Mouse (Mus musculus): ENCODE data around the gene D11Wsu47e. TPM values are rescaled to one million over a fixed set of nuclear protein-coding genes. Genes with fewer than 3 reads are reported as not detected.
A peak's percentile ranks its signal among the peaks of the same experiment; 100 is the strongest.

D11Wsu47e gene
- polyA plus RNA-seq, 1 experiment from 2014 or later: 24.3 TPM

DNA sequence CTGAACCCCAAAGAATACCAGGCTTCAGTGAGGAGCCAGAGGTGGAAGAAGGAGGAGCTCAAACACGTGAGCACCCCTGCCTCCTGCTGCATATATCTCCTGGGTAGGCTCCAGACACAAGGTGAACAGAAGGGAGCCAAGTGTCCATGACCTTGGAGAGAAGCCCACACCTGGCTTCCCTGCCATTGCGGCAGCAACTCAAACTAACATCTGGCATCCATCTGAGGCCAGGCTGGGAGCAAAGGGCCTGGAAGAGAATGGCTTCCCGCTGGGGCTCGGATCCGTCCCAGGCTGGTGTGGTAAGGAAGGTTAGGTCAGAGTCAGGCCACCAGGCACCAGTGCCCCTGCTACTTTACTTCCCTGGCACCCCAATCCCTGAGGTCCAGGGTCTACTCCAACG is 43.8 kb downstream of the D11Wsu47e start:
- Histone ChIP-seq H3K27ac (replicated peaks) (no peak overlapping the region), H3K36me3 (peaks cover 45% of the 10 kb centered on the region), H3K27me3 (no peaks in the 10 kb centered on the region), H3K4me2 (replicated peaks) (no peak overlapping the region), H3K9ac (replicated peaks) (no peak overlapping the region), H3K9me3 (no peaks in the 10 kb centered on the region), H3K4me1 (peaks cover 24% of the 10 kb centered on the region), H3K4me3 (no peak overlapping the region)
- no peak for ATAC-seq (ENCODE audit: low FRiP score, low read depth)
- 67% methylated on average over 6 of the region's 6 CpGs for WGBS

DNA sequence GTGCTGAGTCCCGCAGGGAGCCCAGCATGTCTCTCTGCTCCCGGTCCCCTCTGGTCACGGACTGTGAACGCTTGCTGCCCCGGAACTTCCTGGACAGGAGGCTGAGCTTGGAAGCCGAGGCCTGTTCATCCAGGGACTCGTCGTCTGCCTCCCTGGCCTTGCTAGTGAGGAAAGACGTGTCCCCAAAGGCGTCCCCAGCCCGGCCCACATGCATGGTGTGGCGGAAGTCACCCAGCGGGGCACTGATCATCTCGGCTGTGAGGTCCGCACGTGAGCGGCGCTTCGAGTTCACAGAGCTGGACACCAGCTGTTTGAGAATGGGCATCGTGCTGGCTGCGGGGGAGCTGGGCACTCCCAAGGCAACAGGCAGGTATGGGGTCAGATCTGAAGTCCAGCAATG is 45.0 kb downstream of the D11Wsu47e start:
- no peak for ATAC-seq (ENCODE audit: low FRiP score, low read depth)
- Histone ChIP-seq H3K36me3 (peaks cover 45% of the 10 kb centered on the region), H3K9ac (replicated peaks) (no peak overlapping the region), H3K9me3 (no peaks in the 10 kb centered on the region), H3K27me3 (no peaks in the 10 kb centered on the region), H3K4me3 (no peak overlapping the region), H3K4me2 (replicated peaks) (no peak overlapping the region), H3K4me1 (peaks cover 35% of the 10 kb centered on the region), H3K27ac (replicated peaks) (no peak overlapping the region)
- 83% methylated on average over 21 of the region's 21 CpGs for WGBS

DNA sequence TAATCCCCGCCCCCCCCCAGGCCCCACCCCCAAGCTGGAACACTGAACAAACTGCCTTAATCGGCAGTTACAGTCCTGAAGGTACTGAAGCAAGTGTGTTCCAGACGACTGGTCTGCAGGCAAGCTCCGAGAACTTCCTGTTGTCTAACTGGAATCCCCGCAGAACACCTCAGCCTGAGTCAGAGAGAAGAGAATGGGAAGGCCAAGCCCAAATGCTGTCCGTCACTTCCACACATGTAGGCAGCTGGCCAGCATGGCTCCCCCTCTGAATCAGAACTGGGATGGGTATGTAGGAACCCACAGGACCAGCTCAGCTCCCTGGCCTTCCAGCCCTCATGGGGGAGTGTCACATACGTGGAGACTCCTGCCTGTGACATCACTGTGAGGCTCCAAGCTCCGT is 45.7 kb downstream of the D11Wsu47e start:
- H3K4me3 ChIP-seq: no peak overlapping the region
- ATAC-seq (ENCODE audit: low FRiP score, low read depth): no peak
- H3K36me3 ChIP-seq: peaks cover 41% of the 10 kb centered on the region
- H3K4me2 ChIP-seq (replicated peaks): no peak overlapping the region
- H3K27me3 ChIP-seq: no peaks in the 10 kb centered on the region
- H3K9me3 ChIP-seq: no peaks in the 10 kb centered on the region
- no peak overlapping the region for H3K27ac ChIP-seq (replicated peaks)
- WGBS: 73% methylated on average over 8 of the region's 8 CpGs
- H3K9ac ChIP-seq (replicated peaks): no peak overlapping the region
- H3K4me1 ChIP-seq: peaks cover 41% of the 10 kb centered on the region

DNA sequence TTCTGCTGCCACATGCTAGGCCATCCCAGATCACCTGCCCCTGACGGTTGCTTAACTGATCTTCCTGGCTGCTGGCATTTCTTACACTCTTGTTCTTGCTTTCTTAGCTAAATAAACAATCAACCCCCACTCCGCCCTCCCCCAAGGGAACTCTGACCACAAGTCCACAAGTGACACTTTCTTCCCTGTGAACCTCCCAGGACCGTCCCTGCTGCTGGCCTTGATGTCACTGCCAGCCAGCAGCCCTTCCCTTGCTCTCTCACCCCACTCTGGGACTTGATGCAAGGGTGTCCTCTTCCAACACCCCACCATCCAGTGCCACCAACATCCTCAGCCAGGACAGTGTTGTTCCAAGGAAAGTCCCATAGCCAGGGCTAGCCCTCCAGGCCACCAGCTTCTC is 46.7 kb downstream of the D11Wsu47e start:
- Histone ChIP-seq H3K4me1 (peaks cover 43% of the 10 kb centered on the region), H3K9me3 (no peaks in the 10 kb centered on the region), H3K9ac (replicated peaks) (no peak overlapping the region), H3K4me2 (replicated peaks) (no peak overlapping the region), H3K4me3 (no peak overlapping the region), H3K27me3 (no peaks in the 10 kb centered on the region), H3K36me3 (peaks cover 36% of the 10 kb centered on the region), H3K27ac (replicated peaks) (no peak overlapping the region)
- no peak for ATAC-seq (ENCODE audit: low FRiP score, low read depth)
- WGBS: 85% methylated on average over 3 of the region's 3 CpGs

DNA sequence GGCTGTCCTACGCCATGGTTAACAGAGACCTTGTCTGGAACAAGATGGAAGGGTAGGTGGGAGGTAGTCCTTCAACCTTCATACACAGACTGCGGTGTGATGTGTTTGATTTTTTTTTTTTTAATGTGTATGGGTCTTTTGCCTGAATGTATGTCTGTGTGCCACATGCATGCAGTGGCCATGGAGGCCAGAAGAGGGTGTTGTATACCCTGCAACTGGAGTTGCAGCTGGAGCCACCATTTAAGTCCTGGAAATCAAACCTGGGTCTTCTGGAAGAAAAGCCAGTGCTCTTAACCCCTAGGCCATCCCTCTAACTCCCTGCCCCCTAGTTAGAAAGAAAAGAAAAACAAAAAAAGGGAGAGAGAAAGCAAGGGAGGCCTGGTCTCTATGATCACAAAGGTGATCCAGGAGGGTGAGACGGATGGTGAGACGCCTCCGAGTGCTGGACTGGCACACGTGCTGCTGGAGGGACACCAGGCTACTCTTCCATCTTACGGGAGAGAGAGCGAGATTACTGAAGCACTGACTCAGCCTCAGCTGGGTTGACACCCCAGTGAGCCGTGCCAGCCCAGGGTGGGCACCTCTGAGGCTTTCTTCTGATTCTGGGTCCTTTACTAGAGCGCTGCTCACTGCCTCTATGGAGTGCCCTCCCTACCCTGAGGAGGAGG is 47.9 kb downstream of the D11Wsu47e start:
- Histone ChIP-seq H3K27ac (replicated peaks) (no peak overlapping the region), H3K4me2 (replicated peaks) (no peak overlapping the region), H3K9me3 (no peaks in the 10 kb centered on the region), H3K4me3 (no peak overlapping the region), H3K9ac (replicated peaks) (no peak overlapping the region), H3K27me3 (no peaks in the 10 kb centered on the region), H3K4me1 (peaks cover 43% of the 10 kb centered on the region), H3K36me3 (peaks cover 25% of the 10 kb centered on the region)
- no peak for ATAC-seq (ENCODE audit: low FRiP score, low read depth)
- 93% methylated on average over 10 of the region's 10 CpGs for WGBS

DNA sequence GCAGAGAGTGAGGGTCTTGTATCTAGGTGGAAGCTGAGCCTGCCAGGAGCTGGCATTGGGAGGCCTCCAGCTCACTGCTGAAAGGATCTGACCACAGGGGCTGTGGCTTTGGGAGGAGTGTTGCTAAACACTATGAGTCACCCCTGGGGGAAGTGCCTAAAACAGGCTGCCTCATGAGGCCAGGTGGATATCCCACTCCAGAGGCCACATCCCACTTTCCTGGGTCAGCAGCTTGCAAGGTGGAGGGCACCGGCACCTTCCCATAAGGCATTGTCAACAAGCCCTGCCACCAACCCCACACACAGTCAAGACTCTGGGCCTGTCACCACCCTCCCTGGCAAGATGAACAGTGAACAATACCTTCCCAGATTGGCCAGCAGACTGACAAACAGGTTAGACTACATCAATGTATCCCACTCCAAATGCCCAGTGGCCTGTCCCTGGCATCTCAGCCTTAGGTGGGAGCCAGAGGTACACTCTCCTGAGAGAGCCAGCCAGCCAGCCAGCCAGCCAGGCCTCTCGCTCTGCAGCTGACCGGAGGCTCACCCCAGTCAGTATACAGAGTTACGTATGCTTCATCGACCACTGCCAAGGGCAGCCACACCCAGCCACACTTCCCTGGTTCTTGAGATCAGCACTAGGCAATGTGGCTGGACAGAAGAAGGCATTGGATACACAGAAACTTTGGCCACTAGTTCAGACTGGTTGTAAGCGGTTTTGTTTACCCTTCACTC is 49.6 kb downstream of the D11Wsu47e start:
- Histone ChIP-seq H3K27me3 (no peaks in the 10 kb centered on the region), H3K9me3 (no peaks in the 10 kb centered on the region), H3K4me3 (no peak overlapping the region), H3K27ac (replicated peaks) (0 out of 2 replicates have a peak overlapping the region, but pooled peaks have one; percentile 20), H3K36me3 (peaks cover 10% of the 10 kb centered on the region), H3K9ac (replicated peaks) (peak overlapping the region; percentile 20; the same call in 1 of the 2 replicates), H3K4me2 (replicated peaks) (no peak overlapping the region), H3K4me1 (peaks cover 53% of the 10 kb centered on the region)
- WGBS: 65% methylated on average over 6 of the region's 6 CpGs
- ATAC-seq (ENCODE audit: low FRiP score, low read depth): no peak

DNA sequence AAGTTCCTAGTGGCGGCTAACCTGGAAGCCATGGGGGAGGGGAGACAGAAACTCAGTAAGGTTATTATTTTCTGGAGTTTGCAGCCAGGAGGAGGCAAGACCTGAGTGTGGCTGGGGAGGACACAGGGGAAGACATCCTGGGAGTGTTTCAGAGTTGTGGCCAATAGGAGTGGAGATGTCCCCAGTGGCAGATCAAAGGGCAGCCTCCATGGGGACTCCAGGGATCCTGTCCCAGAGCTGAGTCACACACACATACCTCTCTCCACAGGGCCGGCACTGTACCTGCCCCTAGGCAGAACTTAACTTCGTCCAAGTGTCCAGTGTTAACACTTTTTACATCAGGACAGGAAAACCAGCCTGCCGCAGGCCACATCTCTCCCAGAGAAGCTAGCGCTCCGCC is 50.9 kb downstream of the D11Wsu47e start:
- no peak overlapping the region for H3K4me2 ChIP-seq (replicated peaks)
- H3K9me3 ChIP-seq: no peaks in the 10 kb centered on the region
- H3K9ac ChIP-seq (replicated peaks): no peak overlapping the region
- no peaks in the 10 kb centered on the region for H3K27me3 ChIP-seq
- no peak for ATAC-seq (ENCODE audit: low FRiP score, low read depth)
- 0 out of 2 replicates have a peak overlapping the region, but pooled peaks have one; percentile 20 for H3K27ac ChIP-seq (replicated peaks)
- H3K4me3 ChIP-seq: no peak overlapping the region
- WGBS: 81% methylated on average over 6 of the region's 6 CpGs
- H3K4me1 ChIP-seq: peaks cover 62% of the 10 kb centered on the region
- H3K36me3 ChIP-seq: 0 out of 2 replicates have a peak, but pooled peaks cover 4% of the 10 kb centered on the region

DNA sequence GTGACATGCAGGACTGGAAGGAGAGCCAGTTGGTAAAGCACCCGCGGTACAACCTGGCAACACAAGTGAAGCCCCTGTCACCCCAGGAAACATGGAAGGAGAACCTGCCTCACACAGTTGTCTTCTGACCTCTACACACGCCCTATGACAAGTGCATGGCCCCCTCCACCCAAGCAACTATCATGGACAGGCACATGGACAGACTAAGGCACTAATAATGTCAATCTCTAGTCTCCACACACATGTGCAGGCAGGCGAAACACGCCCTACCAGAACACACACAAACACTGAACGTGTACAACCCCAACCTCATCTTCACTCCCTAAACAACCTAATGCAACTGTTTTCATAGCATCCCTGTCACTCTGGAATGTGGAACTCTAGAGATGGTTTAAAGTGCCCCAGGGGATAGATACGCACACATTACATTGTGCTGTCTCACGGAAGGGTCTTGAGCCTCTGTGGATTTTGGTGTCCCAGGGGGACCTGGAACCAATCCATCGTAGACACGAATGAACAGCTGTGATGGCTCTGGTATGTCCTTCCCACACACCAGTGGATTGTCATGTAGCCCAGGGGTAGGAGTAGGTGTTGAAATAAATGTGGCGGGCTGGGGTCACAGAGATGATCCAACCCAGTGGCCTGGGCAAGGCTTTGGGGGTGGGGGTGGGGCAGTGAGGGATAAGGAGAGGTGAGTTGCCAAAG is 52.8 kb downstream of the D11Wsu47e start:
- 82% methylated on average over 11 of the region's 11 CpGs for WGBS
- H3K4me1 ChIP-seq: peaks cover 57% of the 10 kb centered on the region
- no peak for ATAC-seq (ENCODE audit: low FRiP score, low read depth)

DNA sequence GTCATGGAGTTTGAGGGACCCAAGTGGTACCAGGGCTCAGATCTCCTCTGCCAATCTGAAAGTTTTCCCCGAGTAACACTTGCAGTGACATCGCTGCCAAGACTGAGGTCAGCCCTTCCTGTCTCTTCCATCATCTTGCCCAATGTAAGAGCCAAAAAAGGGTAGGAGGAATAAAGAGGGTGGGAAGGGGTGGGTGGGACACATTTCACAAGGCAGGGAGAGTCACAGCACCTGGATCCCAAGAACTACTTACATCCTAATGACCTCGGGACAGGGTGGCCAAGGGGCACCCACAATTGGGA is 53.3 kb downstream of the D11Wsu47e start:
- 87% methylated on average over 3 of the region's 3 CpGs for whole genome bisulfite sequencing
- Histone ChIP-seq H3K9ac (replicated peaks) (no peak overlapping the region), H3K36me3 (peaks cover 15% of the 10 kb centered on the region), H3K9me3 (no peaks in the 10 kb centered on the region), H3K4me3 (no peak overlapping the region), H3K27ac (replicated peaks) (no peak overlapping the region), H3K27me3 (no peaks in the 10 kb centered on the region), H3K4me2 (replicated peaks) (no peak overlapping the region), H3K4me1 (peaks cover 57% of the 10 kb centered on the region)
- no peak for ATAC-seq (ENCODE audit: low FRiP score, low read depth)

More for the DNA sequence above, 52.8 kb downstream of the D11Wsu47e start:
- Histone ChIP-seq H3K36me3 (peaks cover 12% of the 10 kb centered on the region; the same call in 1 of the 2 replicates), H3K9me3 (no peaks in the 10 kb centered on the region), H3K9ac (replicated peaks) (no peak overlapping the region), H3K4me3 (no peak overlapping the region), H3K4me2 (replicated peaks) (no peak overlapping the region), H3K27me3 (no peaks in the 10 kb centered on the region), H3K27ac (replicated peaks) (no peak overlapping the region)

DNA sequence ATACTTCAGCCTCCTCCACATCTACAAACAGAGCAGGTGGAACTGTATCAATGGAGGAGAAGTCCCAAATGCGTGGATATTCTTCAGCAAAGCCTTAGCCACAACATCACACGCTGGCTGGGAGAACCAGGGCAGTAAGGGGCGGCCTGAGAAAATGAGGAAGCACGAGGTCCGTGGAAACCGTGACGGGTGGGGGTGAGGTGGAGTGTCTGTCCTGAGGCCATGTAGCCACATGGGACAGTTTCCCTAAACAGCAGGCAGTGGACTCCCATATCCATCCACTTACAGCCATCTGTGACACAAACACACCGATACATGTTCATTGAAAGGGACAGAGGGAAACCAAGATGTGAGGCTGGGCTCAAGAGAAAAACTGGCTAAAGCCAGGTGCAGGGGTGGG is 53.7 kb downstream of the D11Wsu47e start:
- Histone ChIP-seq H3K9me3 (no peaks in the 10 kb centered on the region), H3K9ac (replicated peaks) (no peak overlapping the region), H3K4me3 (no peak overlapping the region), H3K4me2 (replicated peaks) (no peak overlapping the region), H3K27me3 (no peaks in the 10 kb centered on the region), H3K4me1 (peaks cover 57% of the 10 kb centered on the region), H3K27ac (replicated peaks) (no peak overlapping the region), H3K36me3 (peaks cover 19% of the 10 kb centered on the region)
- 82% methylated on average over 8 of the region's 8 CpGs for WGBS
- ATAC-seq (ENCODE audit: low FRiP score, low read depth): no peak

DNA sequence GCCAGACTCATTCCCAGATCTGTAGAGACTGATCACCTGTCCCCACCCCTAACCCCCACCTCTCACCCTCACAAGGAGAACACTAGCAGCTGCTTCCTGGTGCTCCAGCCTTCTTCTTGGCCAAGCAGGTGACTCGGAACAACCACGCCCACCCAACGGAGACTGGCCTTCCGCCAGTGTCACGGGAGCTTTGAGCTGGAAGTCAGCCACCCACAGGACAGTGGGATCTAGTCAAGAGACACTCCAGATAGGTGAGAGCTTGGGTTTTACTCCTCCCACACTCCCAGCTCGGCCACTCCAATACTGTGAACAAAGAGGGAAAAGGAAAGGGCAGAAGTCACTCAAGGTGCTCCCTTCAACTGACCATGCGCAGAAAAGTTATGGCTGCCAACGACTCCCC is 55.0 kb downstream of the D11Wsu47e start:
- Histone ChIP-seq H3K9me3 (no peaks in the 10 kb centered on the region), H3K27me3 (no peaks in the 10 kb centered on the region), H3K36me3 (peaks cover 30% of the 10 kb centered on the region), H3K9ac (replicated peaks) (no peak overlapping the region), H3K4me2 (replicated peaks) (no peak overlapping the region), H3K4me1 (peaks cover 47% of the 10 kb centered on the region), H3K27ac (replicated peaks) (no peak overlapping the region), H3K4me3 (no peak overlapping the region)
- ATAC-seq (ENCODE audit: low FRiP score, low read depth): no peak
- 86% methylated on average over 8 of the region's 8 CpGs for WGBS

DNA sequence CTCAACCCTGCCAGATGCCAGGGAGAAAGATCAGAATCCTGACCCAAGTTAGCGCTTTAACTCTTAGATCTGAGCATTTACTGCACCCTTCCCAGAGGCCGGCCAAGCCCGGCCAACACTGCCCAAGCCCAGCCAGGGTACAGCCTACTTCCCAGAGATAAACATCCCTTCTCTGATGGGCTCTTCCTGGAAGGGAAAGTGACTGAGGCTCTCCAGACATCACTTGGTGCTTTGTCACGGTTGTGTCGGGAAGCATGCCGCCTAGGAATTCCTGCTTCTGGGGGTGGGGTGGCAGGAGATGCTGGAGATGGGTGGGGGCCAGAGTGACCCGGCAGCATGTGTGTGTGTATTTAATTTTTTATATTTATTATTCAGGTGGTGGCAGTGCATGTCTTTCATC is 55.9 kb downstream of the D11Wsu47e start:
- no peak overlapping the region for H3K4me3 ChIP-seq
- ATAC-seq (ENCODE audit: low FRiP score, low read depth): no peak
- no peak overlapping the region for H3K9ac ChIP-seq (replicated peaks)
- H3K4me2 ChIP-seq (replicated peaks): no peak overlapping the region
- 89% methylated on average over 7 of the region's 7 CpGs for WGBS
- peaks cover 38% of the 10 kb centered on the region for H3K4me1 ChIP-seq
- peaks cover 34% of the 10 kb centered on the region for H3K36me3 ChIP-seq
- no peaks in the 10 kb centered on the region for H3K9me3 ChIP-seq
- no peaks in the 10 kb centered on the region for H3K27me3 ChIP-seq
- no peak overlapping the region for H3K27ac ChIP-seq (replicated peaks)
